Mouse (Mus musculus) A20 (cell line): ENCODE measurements at regions not wholly inside any gene's neighbourhood (a gene's known extent, or its start where the extent isn't known, plus 50 kb on each side); places are given as distances from the start of the nearest gene placed in this dataset.

ENCODE experiments used
- DNase-seq: peaks from one replicate; pipeline ENCODE4 v3.0.0-alpha.2; 2011; ENCODE audit warnings: low read depth, low spot score

GRCm38 (mm10) chr15:5414401-5414800 lies 170.4 kb upstream of the Ptger4 start:
- peak; percentile 72 for DNase-seq

GRCm38 (mm10) chr15:5416031-5416430 lies 172.0 kb upstream of the Ptger4 start:
- DNase-seq, result peak; percentile 85

GRCm38 (mm10) chr15:5426641-5427040 lies 182.7 kb upstream of the Ptger4 start:
- no peak for DNase-seq

GRCm38 (mm10) chr15:5427319-5428048 lies 183.5 kb upstream of the Ptger4 start:
- no peak for DNase-seq

- DNase-seq, result no peak
Measured at GRCm38 (mm10) chr15:5432018-5432417, 188.0 kb upstream of the Ptger4 start.

- DNase-seq, result no peak
Measured at GRCm38 (mm10) chr15:5437020-5437419, 193.0 kb upstream of the Ptger4 start.

GRCm38 (mm10) chr15:5446040-5446755 lies 202.2 kb upstream of the Ptger4 start:
- peak; percentile 88 for DNase-seq

- no peak for DNase-seq
Measured at GRCm38 (mm10) chr15:5446756-5447314, 202.8 kb upstream of the Ptger4 start.

GRCm38 (mm10) chr15:5447707-5448496 lies 203.9 kb upstream of the Ptger4 start:
- no peak for DNase-seq

- DNase-seq, result no peak
Measured at GRCm38 (mm10) chr15:5459083-5459482, 215.1 kb upstream of the Ptger4 start.

- no peak for DNase-seq
Measured at GRCm38 (mm10) chr15:5459580-5459979, 215.6 kb upstream of the Ptger4 start.

- no peak for DNase-seq
Measured at GRCm38 (mm10) chr15:5462651-5463050, 218.7 kb upstream of the Ptger4 start.

- DNase-seq, result no peak
Measured at GRCm38 (mm10) chr15:5464732-5465131, 220.7 kb upstream of the Ptger4 start.

- DNase-seq, result no peak
Measured at GRCm38 (mm10) chr15:5468535-5469073, 224.6 kb upstream of the Ptger4 start.

GRCm38 (mm10) chr15:5475389-5475995 lies 231.5 kb upstream of the Ptger4 start:
- peak; percentile 22 for DNase-seq

- DNase-seq, result no peak
Measured at GRCm38 (mm10) chr15:5493286-5493685, 249.3 kb upstream of the Ptger4 start.

GRCm38 (mm10) chr15:5495187-5495849 lies 251.3 kb upstream of the Ptger4 start:
- no peak for DNase-seq

- DNase-seq, result no peak
Measured at GRCm38 (mm10) chr15:5495954-5496353, 252.0 kb upstream of the Ptger4 start.

- no peak for DNase-seq
Measured at GRCm38 (mm10) chr15:5504502-5504901, 260.5 kb upstream of the Ptger4 start.

GRCm38 (mm10) chr15:5506848-5507544 lies 263.0 kb upstream of the Ptger4 start:
- no peak for DNase-seq
